Mouse (Mus musculus): Measurements from ENCODE around the gene Prdm9. TPM values are rescaled to one million over a fixed set of nuclear protein-coding genes. Genes with fewer than 3 reads are reported as not detected.
"Not testable (repeated sequence)": the region's sequence is repeated elsewhere in the genome, so short reads cannot be mapped to it uniquely, and the experiment has no call there.

The Prdm9 gene
- polyA plus RNA-seq, 1 experiment from 2014 or later = 0.57 TPM

DNA sequence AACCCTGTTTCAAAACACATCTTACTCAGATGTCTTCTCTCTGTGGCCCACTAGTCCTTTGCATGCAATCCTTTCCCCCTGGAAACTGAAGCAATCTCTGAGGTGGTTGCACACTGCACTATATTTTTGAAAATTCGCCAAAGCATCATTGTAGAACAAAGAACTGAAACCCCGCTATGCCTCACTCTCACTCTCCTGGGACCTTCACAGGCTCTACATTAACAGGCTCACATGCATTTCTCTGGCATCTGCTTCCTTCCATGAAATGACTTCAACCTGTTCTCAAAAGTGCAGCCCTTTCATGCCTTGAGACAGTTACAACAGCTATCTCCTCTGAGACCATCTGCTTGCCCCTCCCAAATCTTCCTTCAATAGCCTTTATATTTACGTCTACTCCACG lies 17.7 kb downstream of the Prdm9 start:
- Histone ChIP-seq H3K4me2 (no peak overlapping the region), H3K27me3 (ENCODE audit: insufficient read depth, low read length) (no peaks in the 10 kb centered on the region), H3K36me3 (ENCODE audit: insufficient read depth) (no peaks in the 10 kb centered on the region), H3K9me3 (ENCODE audit: low read depth, low read length) (no peaks in the 10 kb centered on the region; the same call in 1 of the 2 replicates), H3K4me3 (ENCODE audit: low read depth, low read length) (no peak overlapping the region), H3K4me1 (ENCODE audit: insufficient read depth) (no peaks in the 10 kb centered on the region), H3K27ac (ENCODE audit: low read depth) (no peak overlapping the region), H3K9ac (no peak overlapping the region)
- DNase-seq (no peak), ATAC-seq (ENCODE audit: insufficient read depth) (no peak)
- 58% methylated on average over 4 of the region's 4 CpGs for WGBS
- TF ChIP-seq CTCF (IDR thresholded peaks at IDR 0.05; ENCODE audit: low read depth) = no peak

DNA sequence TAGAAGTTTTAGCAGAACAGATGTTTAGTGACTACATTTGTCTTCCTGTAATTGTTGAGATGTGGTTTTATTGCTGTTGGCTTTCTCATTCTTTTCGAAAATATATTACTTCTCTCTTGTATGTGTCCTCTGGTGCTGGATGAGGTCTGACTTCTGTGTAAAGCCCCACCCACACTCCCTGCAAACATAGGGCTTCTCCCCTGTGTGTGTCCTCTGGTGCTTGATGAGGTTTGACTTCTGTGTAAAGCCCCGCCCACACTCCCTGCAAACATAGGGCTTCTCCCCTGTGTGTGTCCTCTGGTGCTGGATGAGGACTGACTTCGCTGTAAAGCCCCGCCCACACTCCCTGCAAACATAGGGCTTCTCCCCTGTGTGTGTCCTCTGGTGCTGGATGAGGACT lies 20.3 kb downstream of the Prdm9 start:
- H3K36me3 ChIP-seq (ENCODE audit: insufficient read depth); DNase-seq; H3K9ac ChIP-seq; ATAC-seq (ENCODE audit: insufficient read depth); H3K27me3 ChIP-seq (ENCODE audit: insufficient read depth, low read length); H3K4me3 ChIP-seq (ENCODE audit: low read depth, low read length); H3K27ac ChIP-seq (ENCODE audit: low read depth); H3K4me1 ChIP-seq (ENCODE audit: insufficient read depth); H3K4me2 ChIP-seq; H3K9me3 ChIP-seq (ENCODE audit: low read depth, low read length): not testable (repeated sequence)
- 59% methylated on average over 2 of the region's 4 CpGs for WGBS

DNA sequence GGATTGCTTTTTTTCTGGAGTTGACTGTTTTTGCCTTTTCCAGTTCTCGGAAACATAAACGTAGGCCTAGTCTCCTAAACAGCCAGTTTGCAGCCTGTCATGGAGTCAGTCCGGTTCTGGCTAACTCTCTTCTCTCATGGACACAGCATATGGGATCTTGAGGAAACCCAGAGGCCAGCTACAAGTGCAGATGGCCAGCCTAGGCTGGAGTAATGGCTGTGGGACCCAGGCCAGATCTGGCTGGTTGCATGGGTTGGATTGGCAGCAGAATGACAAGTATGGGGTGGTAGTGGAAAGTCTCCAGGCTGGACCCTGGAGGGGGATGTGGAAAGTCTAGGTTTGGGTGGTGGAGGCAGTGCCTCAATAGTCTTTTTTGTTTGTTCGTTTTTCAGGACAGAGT lies 23.8 kb downstream of the Prdm9 start:
- H3K36me3 ChIP-seq (ENCODE audit: insufficient read depth) = no peaks in the 10 kb centered on the region
- H3K9me3 ChIP-seq (ENCODE audit: low read depth, low read length) = no peaks in the 10 kb centered on the region; the same call in 1 of the 2 replicates
- no peak for ATAC-seq (ENCODE audit: insufficient read depth)
- H3K9ac ChIP-seq = no peak overlapping the region
- DNase-seq = no peak
- no peak overlapping the region for H3K27ac ChIP-seq (ENCODE audit: low read depth)
- no peaks in the 10 kb centered on the region for H3K4me1 ChIP-seq (ENCODE audit: insufficient read depth)
- TF ChIP-seq CTCF (IDR thresholded peaks at IDR 0.05; ENCODE audit: low read depth) = no peak
- 67% methylated on average over 4 of the region's 4 CpGs for WGBS
- H3K4me2 ChIP-seq = no peak overlapping the region
- no peak overlapping the region for H3K4me3 ChIP-seq (ENCODE audit: low read depth, low read length)
- H3K27me3 ChIP-seq (ENCODE audit: insufficient read depth, low read length) = peaks cover 21% of the 10 kb centered on the region

DNA sequence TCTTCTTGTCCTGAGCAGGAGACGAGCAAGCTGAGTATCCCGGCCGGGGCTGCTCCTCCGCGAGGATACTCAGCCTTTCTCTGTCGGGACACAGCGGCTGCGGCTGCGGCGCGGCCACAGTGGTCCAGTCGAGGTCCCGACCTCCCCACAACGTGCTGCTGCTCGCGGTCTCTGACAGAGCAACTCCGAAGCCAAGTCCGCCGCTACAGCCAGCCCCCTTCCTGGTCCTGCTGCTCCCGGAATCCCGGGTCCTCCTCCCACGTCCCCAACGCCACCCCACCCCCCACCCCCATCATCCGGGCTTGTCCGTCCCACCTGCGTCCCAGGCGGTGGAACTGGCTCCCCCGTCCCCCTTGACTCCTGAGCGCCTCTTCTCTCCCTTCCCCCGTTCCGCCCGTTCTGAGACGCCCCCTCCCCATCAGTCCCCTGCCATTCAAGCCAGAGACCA lies 27.7 kb downstream of the Prdm9 start:
- no peak for TF ChIP-seq CTCF (IDR thresholded peaks at IDR 0.05; ENCODE audit: low read depth)
- peak; percentile 35 for DNase-seq
- peak; percentile 52; the same call in 1 of the 2 replicates for ATAC-seq (ENCODE audit: insufficient read depth)
- Histone ChIP-seq H3K4me2 (peak overlapping the region; percentile 86), H3K9ac (peak overlapping the region; percentile 46), H3K4me1 (ENCODE audit: insufficient read depth) (no peaks in the 10 kb centered on the region), H3K4me3 (ENCODE audit: low read depth, low read length) (peak overlapping the region; percentile 42), H3K27ac (ENCODE audit: low read depth) (no peak overlapping the region), H3K27me3 (ENCODE audit: insufficient read depth, low read length) (peaks cover 21% of the 10 kb centered on the region), H3K9me3 (ENCODE audit: low read depth, low read length) (no peaks in the 10 kb centered on the region), H3K36me3 (ENCODE audit: insufficient read depth) (no peaks in the 10 kb centered on the region)
- WGBS = 2% methylated on average over 32 of the region's 33 CpGs

DNA sequence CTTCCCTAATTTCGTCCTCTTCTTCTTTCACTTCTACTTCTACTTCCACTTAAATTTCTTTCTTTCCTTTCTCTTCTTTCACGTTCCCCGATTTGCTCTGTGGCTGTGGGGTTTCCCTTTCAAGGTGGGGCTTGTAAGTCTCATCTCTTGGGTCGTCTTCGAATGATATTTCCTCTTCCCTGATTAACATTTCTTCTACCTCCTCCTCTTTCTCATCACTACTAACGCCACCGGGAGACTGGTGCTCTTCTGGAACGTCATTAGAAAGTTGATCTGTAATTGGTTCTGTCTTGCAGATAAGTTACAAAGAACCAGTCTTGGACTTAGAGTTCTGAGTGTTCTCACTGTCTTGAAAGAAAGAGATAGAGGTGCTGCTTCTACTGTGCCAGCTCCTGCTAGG lies 28.2 kb downstream of the Prdm9 start:
- Histone ChIP-seq H3K27me3 (ENCODE audit: insufficient read depth, low read length) (peaks cover 21% of the 10 kb centered on the region), H3K4me1 (ENCODE audit: insufficient read depth) (no peaks in the 10 kb centered on the region), H3K9me3 (ENCODE audit: low read depth, low read length) (no peaks in the 10 kb centered on the region), H3K9ac (no peak overlapping the region), H3K4me3 (ENCODE audit: low read depth, low read length) (peak overlapping the region; percentile 42), H3K36me3 (ENCODE audit: insufficient read depth) (no peaks in the 10 kb centered on the region), H3K27ac (ENCODE audit: low read depth) (no peak overlapping the region), H3K4me2 (peak overlapping the region; percentile 86)
- DNase-seq (no peak), ATAC-seq (ENCODE audit: insufficient read depth) (no peak)
- 19% methylated on average over 8 of the region's 8 CpGs for WGBS
- TF ChIP-seq CTCF (IDR thresholded peaks at IDR 0.05; ENCODE audit: low read depth) = no peak

DNA sequence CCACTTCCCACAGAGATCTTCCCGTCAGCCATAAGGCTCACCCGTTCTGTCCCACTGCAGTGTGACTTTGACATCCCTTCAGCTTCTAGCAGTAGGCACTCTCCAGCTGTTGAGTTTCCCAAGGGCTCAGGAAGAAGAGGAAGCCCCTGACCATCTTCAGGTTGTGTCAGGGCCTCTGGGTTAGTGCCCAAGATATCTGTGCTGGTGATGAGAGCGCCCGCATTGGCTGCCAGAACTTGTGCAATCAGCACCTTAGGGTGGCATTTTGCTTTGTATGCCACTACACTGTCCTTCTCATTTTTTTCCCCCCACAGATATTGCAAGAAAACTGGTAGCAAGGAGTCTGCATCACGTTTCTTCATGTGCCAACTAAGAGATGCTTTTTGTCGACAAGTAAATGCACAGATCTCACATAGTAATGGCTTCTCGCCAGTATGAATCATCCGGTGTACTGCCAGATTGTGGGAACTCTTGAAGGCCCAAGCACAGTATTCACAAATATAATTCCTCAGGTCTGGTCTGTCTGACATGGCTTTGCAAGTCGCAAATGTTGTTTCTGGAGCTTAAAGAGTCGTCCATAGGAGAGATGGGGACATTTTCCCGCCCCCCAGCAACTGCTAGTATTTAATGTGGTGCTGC lies 28.9 kb downstream of the Prdm9 start:
- H3K4me2 ChIP-seq = no peak overlapping the region
- WGBS = 59% methylated on average over 11 of the region's 11 CpGs
- H3K4me3 ChIP-seq (ENCODE audit: low read depth, low read length) = no peak overlapping the region
- H3K4me1 ChIP-seq (ENCODE audit: insufficient read depth) = no peaks in the 10 kb centered on the region
- DNase-seq (peak; percentile 15), ATAC-seq (ENCODE audit: insufficient read depth) (no peak)
- no peaks in the 10 kb centered on the region for H3K9me3 ChIP-seq (ENCODE audit: low read depth, low read length)
- H3K36me3 ChIP-seq (ENCODE audit: insufficient read depth) = no peaks in the 10 kb centered on the region
- H3K27ac ChIP-seq (ENCODE audit: low read depth) = no peak overlapping the region
- no peak overlapping the region for H3K9ac ChIP-seq
- peaks cover 21% of the 10 kb centered on the region for H3K27me3 ChIP-seq (ENCODE audit: insufficient read depth, low read length)
- TF ChIP-seq CTCF (IDR thresholded peaks at IDR 0.05; ENCODE audit: low read depth) = no peak

DNA sequence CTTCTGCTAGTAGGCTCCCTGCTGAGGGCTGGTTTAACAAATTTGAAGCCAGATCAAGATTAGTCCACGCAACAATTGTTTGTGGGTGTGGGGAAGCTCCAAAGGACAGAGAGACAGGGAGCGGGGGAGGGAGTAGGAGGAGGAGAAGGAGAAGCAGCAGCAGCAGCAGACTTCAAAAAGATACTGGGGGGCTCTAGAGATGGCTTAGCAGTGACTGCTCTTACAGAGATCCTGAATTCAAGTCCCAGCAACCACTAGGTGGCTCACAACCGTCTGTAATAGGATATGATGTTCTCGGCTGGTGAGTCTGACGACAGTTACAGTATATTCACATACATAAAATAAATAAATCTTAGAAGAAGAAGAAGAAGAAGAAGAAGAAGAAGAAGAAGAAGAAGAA lies 34.0 kb downstream of the Prdm9 start:
- peaks cover 4% of the 10 kb centered on the region; the same call in 1 of the 2 replicates for H3K4me1 ChIP-seq (ENCODE audit: insufficient read depth)
- peak; percentile 84 for DNase-seq
- no peaks in the 10 kb centered on the region for H3K9me3 ChIP-seq (ENCODE audit: low read depth, low read length)
- peaks cover 5% of the 10 kb centered on the region; the same call in 1 of the 2 replicates for H3K36me3 ChIP-seq (ENCODE audit: insufficient read depth)
- TF ChIP-seq CTCF (IDR thresholded peaks at IDR 0.05; ENCODE audit: low read depth) = peak; percentile 60
- 8% methylated on average over 5 of the region's 5 CpGs for WGBS
- H3K9ac ChIP-seq = no peak overlapping the region
- H3K27me3 ChIP-seq (ENCODE audit: insufficient read depth, low read length) = no peaks in the 10 kb centered on the region
- ATAC-seq (ENCODE audit: insufficient read depth) = no peak
- no peak overlapping the region for H3K4me3 ChIP-seq (ENCODE audit: low read depth, low read length)
- no peak overlapping the region for H3K27ac ChIP-seq (ENCODE audit: low read depth)
- no peak overlapping the region for H3K4me2 ChIP-seq
